Mouse (Mus musculus) erythroblast, embryonic 14.5 days (primary cell): ENCODE results near the gene Paqr5.

ENCODE experiments used
- GATA1 ChIP-seq: IDR thresholded peaks from 2 replicates; pipeline ENCODE4 v1.6.1; 2012; ENCODE audit warnings: low read length, inconsistent platforms, mixed read lengths
- TAL1 ChIP-seq: IDR thresholded peaks from 3 replicates; pipeline ENCODE4 v1.6.1; 2012; ENCODE audit warnings: low read length, inconsistent platforms, mixed read lengths

GRCm38 (mm10) chr9:61965987-61966386 is 60.7 kb downstream of the Paqr5 start:
- no peak for TF ChIP-seq TAL1
- no peak for TF ChIP-seq GATA1
